Mouse (Mus musculus): ENCODE measurements around the gene Hoxd8. TPM values are rescaled to one million over a fixed set of nuclear protein-coding genes. Genes with fewer than 3 reads are reported as not detected.
A peak's percentile ranks its signal among the peaks of the same experiment; 100 is the strongest.

Hoxd8 gene
- polyA plus RNA-seq (2015; fragmentation: Nextera tagmentation; extraction: Ambion mirVana), result 0.66 and 1.1 TPM in 2 replicates

- WGBS, result under 1% methylated on average over 28 of the region's 52 CpGs
- H3K9ac ChIP-seq (ENCODE audit: low read depth, low read length), result peak within 1 kb of the TSS; percentile 43
- H3K4me3 ChIP-seq (ENCODE audit: low read length), result peak within 1 kb of the TSS; percentile 41
- H3K36me3 ChIP-seq (ENCODE audit: control insufficient read depth, insufficient read depth, low read length), result no peaks in the 10 kb centered on the region
- peak within 1 kb of the TSS; percentile 55 for H3K4me2 ChIP-seq (ENCODE audit: low read length)
- no peak within 1 kb of the TSS for H3K27ac ChIP-seq (ENCODE audit: low read depth, low read length)
- ATAC-seq, result no peak; the same call in 1 of the 2 replicates
- H3K4me1 ChIP-seq (ENCODE audit: control insufficient read depth, insufficient read depth, low read depth, low read length), result peaks cover 10% of the 10 kb centered on the region
- no peaks in the 10 kb centered on the region for H3K9me3 ChIP-seq (ENCODE audit: control insufficient read depth, low read length)
- peaks cover 53% of the 10 kb centered on the region for H3K27me3 ChIP-seq (replicated peaks; ENCODE audit: control insufficient read depth, insufficient read depth, low read length)
These were observed at the start of gene Hoxd8 for GRCm38 (mm10) chr2:74704393-74704998. Gene Hoxd8, plus strand, starts transcription at chr2:74704615.

DNA sequence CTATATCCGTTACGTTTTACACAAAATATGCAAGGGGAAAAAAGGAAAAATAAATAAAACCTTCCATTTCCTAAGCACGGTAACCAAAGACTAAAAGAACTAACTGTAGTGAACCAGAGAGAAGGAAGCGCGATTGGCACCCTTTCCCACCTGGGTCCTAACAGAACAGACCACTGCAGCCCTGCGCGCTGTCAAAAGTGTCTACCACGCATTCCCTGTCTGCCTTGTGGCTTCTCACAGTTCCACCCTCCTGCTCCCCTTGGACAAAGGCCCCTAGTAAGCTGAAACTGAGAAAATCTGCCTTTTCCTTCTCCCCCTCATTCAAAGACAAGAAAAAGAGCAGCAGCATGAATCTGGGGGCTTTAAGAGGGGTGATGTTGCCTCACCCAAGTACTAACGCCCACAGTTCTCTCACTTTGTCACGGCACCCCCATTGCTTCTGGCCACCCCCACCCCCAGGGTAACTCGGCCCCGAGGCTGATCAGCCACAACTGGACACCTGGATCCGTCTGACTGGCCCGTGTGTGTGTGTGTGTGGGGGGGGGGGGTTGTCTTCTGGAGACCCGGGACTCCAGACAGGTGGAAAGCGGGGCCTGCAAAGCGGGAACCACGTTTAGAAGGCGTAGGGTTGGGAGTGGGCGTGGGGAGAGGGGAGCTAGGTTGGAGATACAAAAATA lies 49.5 kb upstream of the Hoxd8 start:
- H3K9ac ChIP-seq (ENCODE audit: low read depth, low read length), result no peak overlapping the region
- no peaks in the 10 kb centered on the region for H3K36me3 ChIP-seq (ENCODE audit: control insufficient read depth, insufficient read depth, low read length)
- H3K27ac ChIP-seq (ENCODE audit: low read depth, low read length), result no peak overlapping the region
- ATAC-seq, result no peak
- H3K27me3 ChIP-seq (replicated peaks; ENCODE audit: control insufficient read depth, insufficient read depth, low read length), result peaks cover 50% of the 10 kb centered on the region
- H3K9me3 ChIP-seq (ENCODE audit: control insufficient read depth, low read length), result no peaks in the 10 kb centered on the region; the same call in 1 of the 2 replicates
- WGBS, result 7% methylated on average over 20 of the region's 20 CpGs
- H3K4me3 ChIP-seq (ENCODE audit: low read length), result no peak overlapping the region; the same call in 1 of the 2 replicates
- H3K4me2 ChIP-seq (ENCODE audit: low read length), result no peak overlapping the region
- peaks cover 6% of the 10 kb centered on the region for H3K4me1 ChIP-seq (ENCODE audit: control insufficient read depth, insufficient read depth, low read depth, low read length)

DNA sequence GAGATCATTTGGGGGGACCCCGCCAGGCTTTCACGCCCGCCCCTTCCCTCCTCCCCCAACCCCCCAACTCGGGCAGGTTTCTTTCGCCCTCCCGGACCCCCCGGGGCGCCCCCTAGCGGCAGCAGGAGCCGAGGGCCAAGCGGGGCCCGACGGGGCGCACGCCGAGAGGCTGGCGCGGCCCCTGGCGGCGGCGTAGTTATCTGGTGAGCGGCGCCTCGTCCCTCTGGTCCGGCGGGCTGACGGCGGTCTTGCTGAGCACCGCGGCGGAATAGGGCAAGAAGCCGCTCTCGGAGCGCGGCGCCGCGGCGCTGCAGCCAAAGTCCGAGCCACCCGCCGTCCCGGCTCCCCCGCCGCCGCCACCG lies 49.0 kb upstream of the Hoxd8 start:
- H3K9me3 ChIP-seq (ENCODE audit: control insufficient read depth, low read length), result no peaks in the 10 kb centered on the region; the same call in 1 of the 2 replicates
- peak overlapping the region; percentile 59 for H3K4me2 ChIP-seq (ENCODE audit: low read length)
- peak overlapping the region; percentile 37 for H3K4me3 ChIP-seq (ENCODE audit: low read length)
- H3K4me1 ChIP-seq (ENCODE audit: control insufficient read depth, insufficient read depth, low read depth, low read length), result peaks cover 6% of the 10 kb centered on the region
- no peak for ATAC-seq
- WGBS, result 0% methylated on average over 34 of the region's 47 CpGs
- H3K27ac ChIP-seq (ENCODE audit: low read depth, low read length), result no peak overlapping the region
- no peaks in the 10 kb centered on the region for H3K36me3 ChIP-seq (ENCODE audit: control insufficient read depth, insufficient read depth, low read length)
- peaks cover 45% of the 10 kb centered on the region for H3K27me3 ChIP-seq (replicated peaks; ENCODE audit: control insufficient read depth, insufficient read depth, low read length)
- H3K9ac ChIP-seq (ENCODE audit: low read depth, low read length), result no peak overlapping the region; the same call in 1 of the 2 replicates

DNA sequence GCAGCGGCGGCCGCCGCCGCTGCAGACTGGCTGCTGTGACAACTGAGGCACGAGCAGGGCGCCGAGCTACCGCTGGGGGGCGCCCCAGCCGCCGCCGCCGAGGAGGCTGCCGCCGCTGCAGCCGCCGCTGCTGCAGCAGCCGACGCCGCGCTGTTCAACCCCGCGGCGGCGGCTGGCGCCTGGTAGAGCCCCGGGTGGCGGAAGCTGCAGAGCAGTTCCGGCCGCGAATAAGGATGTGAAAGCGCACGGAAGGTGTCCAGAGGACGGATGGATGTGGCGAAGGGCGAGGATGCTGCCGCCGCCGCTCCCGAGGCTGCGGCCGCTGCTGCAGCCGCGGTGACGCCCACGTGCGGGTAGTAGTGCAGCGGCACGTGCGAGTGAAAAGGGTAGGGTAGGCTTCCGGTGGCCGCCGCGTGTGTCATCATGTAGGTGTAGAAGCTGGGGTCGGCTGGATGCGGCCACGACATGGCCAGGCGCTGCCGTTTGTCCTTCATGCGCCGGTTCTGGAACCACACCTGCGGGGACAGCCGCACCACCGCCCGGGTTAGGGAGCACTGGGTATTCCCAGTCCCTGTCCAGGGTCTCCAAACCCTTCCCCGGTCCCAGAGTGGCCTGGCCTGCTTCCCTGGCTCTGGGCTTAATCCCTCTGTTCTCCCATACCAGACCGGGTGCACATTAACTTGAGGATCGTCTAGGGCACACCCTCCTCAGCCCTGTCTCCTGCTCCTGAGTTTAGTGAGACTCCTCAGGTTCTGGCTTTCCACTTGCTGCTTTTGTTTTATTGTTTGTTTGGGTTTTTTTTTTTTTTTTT lies 48.4 kb upstream of the Hoxd8 start:
- Histone ChIP-seq H3K9me3 (ENCODE audit: control insufficient read depth, low read length) (no peaks in the 10 kb centered on the region; the same call in 1 of the 2 replicates), H3K4me2 (ENCODE audit: low read length) (peak overlapping the region; percentile 59), H3K4me3 (ENCODE audit: low read length) (peak overlapping the region; percentile 37), H3K27me3 (replicated peaks; ENCODE audit: control insufficient read depth, insufficient read depth, low read length) (peaks cover 47% of the 10 kb centered on the region), H3K27ac (ENCODE audit: low read depth, low read length) (no peak overlapping the region), H3K9ac (ENCODE audit: low read depth, low read length) (peak overlapping the region; percentile 48), H3K4me1 (ENCODE audit: control insufficient read depth, insufficient read depth, low read depth, low read length) (peaks cover 6% of the 10 kb centered on the region), H3K36me3 (ENCODE audit: control insufficient read depth, insufficient read depth, low read length) (no peaks in the 10 kb centered on the region)
- no peak for ATAC-seq
- WGBS, result under 1% methylated on average over 38 of the region's 69 CpGs

- Histone ChIP-seq H3K27ac (ENCODE audit: low read depth, low read length) (no peak overlapping the region), H3K9ac (ENCODE audit: low read depth, low read length) (no peak overlapping the region), H3K4me1 (ENCODE audit: control insufficient read depth, insufficient read depth, low read depth, low read length) (peaks cover 6% of the 10 kb centered on the region), H3K9me3 (ENCODE audit: control insufficient read depth, low read length) (no peaks in the 10 kb centered on the region; the same call in 1 of the 2 replicates), H3K27me3 (replicated peaks; ENCODE audit: control insufficient read depth, insufficient read depth, low read length) (peaks cover 50% of the 10 kb centered on the region), H3K4me2 (ENCODE audit: low read length) (no peak overlapping the region), H3K4me3 (ENCODE audit: low read length) (no peak overlapping the region), H3K36me3 (ENCODE audit: control insufficient read depth, insufficient read depth, low read length) (no peaks in the 10 kb centered on the region)
- WGBS, result 8% methylated on average over 4 of the region's 4 CpGs
- ATAC-seq, result no peak
These were observed 47.8 kb upstream of the Hoxd8 start for GRCm38 (mm10) chr2:74656632-74657021.

DNA sequence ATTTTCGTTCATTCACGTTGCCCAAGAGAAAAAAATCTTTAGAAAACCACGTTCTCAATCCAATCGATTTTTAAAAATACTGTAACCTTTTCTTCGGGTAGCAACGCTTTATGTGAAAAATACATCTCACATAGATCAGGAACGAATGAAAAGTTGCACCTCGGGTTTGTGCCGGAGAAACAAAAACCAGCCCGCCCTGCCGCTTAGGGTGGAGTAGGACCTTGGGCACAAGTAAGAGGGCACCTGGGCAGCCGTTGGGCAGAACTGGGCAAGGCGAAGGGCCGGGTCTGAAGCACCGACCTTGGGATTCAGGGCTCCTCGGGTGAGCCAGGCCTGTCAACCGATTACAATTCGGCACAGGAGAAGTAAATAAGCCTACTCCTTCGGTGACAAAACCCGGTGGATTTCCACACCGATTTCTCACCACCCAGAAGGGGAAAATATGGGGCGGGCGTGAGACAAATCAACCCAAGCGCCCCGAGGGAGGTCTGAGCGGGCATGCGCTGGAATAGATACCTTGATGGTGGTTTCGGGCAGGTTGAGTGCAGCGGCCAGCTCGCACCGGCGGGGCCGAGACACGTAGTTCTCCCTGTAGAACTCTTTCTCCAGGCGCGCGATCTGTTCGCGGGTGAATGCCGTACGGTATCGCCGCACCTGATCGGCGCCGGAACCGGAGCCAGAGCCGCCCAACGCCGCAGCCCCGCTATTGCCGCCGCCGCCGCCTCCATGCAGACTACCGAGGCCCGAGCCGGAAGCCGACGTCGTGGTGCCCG lies 47.0 kb upstream of the Hoxd8 start:
- no peak overlapping the region for H3K9ac ChIP-seq (ENCODE audit: low read depth, low read length)
- H3K9me3 ChIP-seq (ENCODE audit: control insufficient read depth, low read length), result no peaks in the 10 kb centered on the region; the same call in 1 of the 2 replicates
- ATAC-seq, result no peak
- peaks cover 6% of the 10 kb centered on the region for H3K4me1 ChIP-seq (ENCODE audit: control insufficient read depth, insufficient read depth, low read depth, low read length)
- no peaks in the 10 kb centered on the region for H3K36me3 ChIP-seq (ENCODE audit: control insufficient read depth, insufficient read depth, low read length)
- H3K4me2 ChIP-seq (ENCODE audit: low read length), result no peak overlapping the region
- H3K27ac ChIP-seq (ENCODE audit: low read depth, low read length), result no peak overlapping the region
- 3% methylated on average over 59 of the region's 62 CpGs for WGBS
- peaks cover 48% of the 10 kb centered on the region for H3K27me3 ChIP-seq (replicated peaks; ENCODE audit: control insufficient read depth, insufficient read depth, low read length)
- peak overlapping the region; percentile 14 for H3K4me3 ChIP-seq (ENCODE audit: low read length)

GRCm38 (mm10) chr2:74658024-74658666 lies 46.3 kb upstream of the Hoxd8 start:
- H3K4me2 ChIP-seq (ENCODE audit: low read length), result no peak overlapping the region
- peak overlapping the region; percentile 14; the same call in 1 of the 2 replicates for H3K4me3 ChIP-seq (ENCODE audit: low read length)
- peaks cover 53% of the 10 kb centered on the region for H3K27me3 ChIP-seq (replicated peaks; ENCODE audit: control insufficient read depth, insufficient read depth, low read length)
- no peaks in the 10 kb centered on the region for H3K36me3 ChIP-seq (ENCODE audit: control insufficient read depth, insufficient read depth, low read length)
- no peak overlapping the region for H3K9ac ChIP-seq (ENCODE audit: low read depth, low read length)
- H3K27ac ChIP-seq (ENCODE audit: low read depth, low read length), result 0 out of 2 replicates have a peak overlapping the region, but pooled peaks have one; percentile 21
- 1% methylated on average over 15 of the region's 15 CpGs for WGBS
- peaks cover 6% of the 10 kb centered on the region for H3K4me1 ChIP-seq (ENCODE audit: control insufficient read depth, insufficient read depth, low read depth, low read length)
- no peaks in the 10 kb centered on the region; the same call in 1 of the 2 replicates for H3K9me3 ChIP-seq (ENCODE audit: control insufficient read depth, low read length)
- no peak for ATAC-seq

DNA sequence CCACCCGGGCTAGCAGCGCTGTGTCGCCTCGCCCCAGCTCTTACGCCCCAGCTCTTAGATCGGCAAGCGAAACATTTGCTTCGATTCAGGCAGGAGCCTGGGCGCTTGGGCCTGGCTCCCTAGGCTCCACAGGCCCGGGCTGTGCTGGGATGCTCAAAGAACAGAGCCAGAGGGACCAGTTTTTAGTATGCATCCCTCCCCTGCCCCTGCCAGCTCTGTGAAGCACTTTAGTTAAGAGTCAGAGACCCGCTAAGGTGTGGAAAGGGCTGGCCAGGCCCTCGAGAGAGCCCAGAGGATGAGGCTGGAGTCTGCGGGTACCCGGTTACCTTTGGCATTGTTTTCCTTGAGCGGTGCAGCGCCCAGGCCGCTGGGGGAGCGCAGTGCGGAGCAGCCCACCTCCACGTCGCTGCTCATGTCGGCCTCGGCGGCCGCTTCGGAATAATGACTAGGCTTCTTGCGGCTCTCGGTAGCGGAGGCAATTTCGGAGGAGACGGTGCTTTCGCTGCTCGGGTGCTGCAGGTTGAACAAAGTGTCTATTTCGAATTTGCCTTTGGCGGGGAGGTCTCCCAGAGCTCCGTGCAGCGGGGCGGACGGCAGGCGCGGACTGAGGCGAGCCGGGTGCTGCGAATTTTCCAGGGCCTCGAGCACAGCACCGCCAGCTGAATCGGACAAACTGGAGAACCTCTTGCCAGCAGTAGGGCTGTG lies 45.6 kb upstream of the Hoxd8 start:
- ATAC-seq, result no peak
- Histone ChIP-seq H3K9me3 (ENCODE audit: control insufficient read depth, low read length) (no peaks in the 10 kb centered on the region; the same call in 1 of the 2 replicates), H3K4me2 (ENCODE audit: low read length) (no peak overlapping the region), H3K27ac (ENCODE audit: low read depth, low read length) (0 out of 2 replicates have a peak overlapping the region, but pooled peaks have one; percentile 21), H3K4me1 (ENCODE audit: control insufficient read depth, insufficient read depth, low read depth, low read length) (peaks cover 6% of the 10 kb centered on the region), H3K27me3 (replicated peaks; ENCODE audit: control insufficient read depth, insufficient read depth, low read length) (peaks cover 57% of the 10 kb centered on the region), H3K4me3 (ENCODE audit: low read length) (peak overlapping the region; percentile 14), H3K36me3 (ENCODE audit: control insufficient read depth, insufficient read depth, low read length) (no peaks in the 10 kb centered on the region), H3K9ac (ENCODE audit: low read depth, low read length) (no peak overlapping the region)
- under 1% methylated on average over 47 of the region's 47 CpGs for WGBS
